Mouse (Mus musculus) spleen, adult 12 weeks (tissue): ENCODE measurements around the gene Ercc6.

Experiments used
- DNase-seq: peaks from one replicate; pipeline ENCODE4 v3.0.0; 2022; ENCODE audit warnings: low spot score

Gene Ercc6

DNA sequence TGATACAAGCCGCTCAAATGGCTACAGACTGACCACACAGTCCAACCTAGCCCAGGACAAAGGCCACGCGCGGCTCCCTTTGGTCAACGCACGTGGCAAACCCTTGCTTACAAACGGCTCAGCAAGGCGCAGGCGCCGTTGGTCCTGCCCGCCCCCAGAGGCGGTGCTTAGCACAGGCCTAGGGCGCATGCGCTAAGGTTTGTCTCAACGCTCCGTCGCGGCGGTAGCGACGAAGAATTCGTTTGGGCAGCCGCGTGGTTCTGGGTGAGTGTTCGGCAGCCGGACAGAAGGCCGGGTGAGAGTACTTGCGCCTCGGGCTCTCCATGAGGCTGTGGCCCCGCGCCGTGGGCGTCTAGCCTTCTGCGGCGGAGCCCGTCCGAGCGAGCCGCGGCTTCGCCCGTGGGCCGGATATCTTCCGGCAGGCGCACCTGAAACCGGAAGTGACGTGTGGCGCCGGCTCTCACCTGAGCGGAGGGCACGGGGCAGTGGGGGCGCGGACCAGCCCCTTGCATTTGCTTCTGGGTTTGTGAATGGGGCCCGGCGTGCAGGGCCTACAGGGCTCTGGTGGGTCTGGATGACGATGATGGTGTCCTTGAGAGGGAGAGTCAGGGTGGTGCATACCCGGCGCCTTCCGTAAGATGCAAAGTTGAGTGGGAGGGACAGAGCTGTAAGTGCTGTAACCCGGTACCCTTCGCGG lies at the start of gene Ercc6:
Gene Ercc6, plus strand, starts transcription at position 186 of the 697 bp plus-strand sequence.
- DNase-seq: peak; percentile 92

DNA sequence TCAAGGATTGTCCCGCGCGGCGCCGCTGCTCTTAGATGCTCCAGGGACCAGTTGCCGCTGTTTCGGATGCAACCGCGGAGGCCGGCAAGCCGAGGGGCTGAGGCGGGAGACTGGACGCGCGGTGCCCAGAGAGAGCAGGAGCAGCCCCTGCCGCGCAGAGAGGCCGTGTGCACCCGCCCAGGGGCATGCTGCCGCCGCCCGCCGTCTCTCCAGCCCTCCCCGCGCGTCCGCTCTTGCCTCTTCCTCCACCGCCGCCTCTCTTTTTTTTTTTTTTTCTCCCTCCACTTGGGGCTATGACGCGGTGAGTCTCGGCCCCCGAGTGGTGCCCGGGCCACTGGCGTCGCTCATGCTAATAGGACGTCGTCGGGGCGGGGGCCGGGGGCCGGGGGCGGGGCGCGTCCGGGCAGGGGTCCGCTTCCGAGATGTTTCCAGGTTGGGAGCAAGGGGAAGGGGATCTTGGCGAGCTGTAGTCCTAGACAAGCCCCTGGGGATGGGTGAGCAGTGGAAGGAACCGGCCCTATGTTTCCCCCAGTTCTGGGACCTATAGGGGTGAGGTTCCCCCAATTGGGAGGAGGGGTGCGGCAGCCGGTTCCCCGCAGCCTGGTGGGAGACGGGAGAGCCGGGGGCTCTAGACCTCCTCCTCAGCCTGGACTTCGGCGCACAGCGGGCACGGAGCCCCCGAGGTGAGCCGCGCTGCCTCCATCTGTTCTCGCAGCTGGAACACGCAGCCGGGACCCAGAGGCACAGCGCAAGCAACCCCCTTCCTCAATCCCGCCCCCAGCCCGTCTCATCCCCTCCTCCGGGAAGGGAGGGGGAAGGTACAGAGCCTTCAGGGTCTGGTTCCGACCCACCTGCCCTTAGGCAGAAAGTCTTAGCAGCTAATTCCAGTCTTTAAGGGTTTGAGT lies 48.5 kb upstream of the Ercc6 start, which contains the start of gene Slc18a3:
Gene Slc18a3, minus strand, starts transcription at position 250 of the 905 bp plus-strand sequence.
- DNase-seq: no peak

DNA sequence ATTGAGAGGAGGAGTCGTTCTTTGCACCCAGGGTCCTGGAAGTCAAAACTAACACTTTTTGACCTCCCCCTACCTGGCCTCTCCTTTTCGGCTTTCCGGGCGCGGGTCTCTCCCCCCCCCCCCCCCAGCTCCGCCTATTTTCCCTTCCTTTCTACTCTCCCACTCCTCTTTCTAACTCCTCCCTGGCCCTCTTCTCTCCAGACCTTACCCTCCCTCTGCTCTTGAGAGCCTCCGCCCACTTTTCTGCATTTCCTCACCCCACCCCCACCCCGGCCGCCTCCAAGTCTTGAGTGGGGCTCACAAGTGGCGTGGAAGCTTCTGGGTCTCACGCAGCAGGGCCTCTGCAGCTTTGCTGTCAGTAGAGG lies 47.8 kb upstream of the Ercc6 start:
- DNase-seq: no peak

DNA sequence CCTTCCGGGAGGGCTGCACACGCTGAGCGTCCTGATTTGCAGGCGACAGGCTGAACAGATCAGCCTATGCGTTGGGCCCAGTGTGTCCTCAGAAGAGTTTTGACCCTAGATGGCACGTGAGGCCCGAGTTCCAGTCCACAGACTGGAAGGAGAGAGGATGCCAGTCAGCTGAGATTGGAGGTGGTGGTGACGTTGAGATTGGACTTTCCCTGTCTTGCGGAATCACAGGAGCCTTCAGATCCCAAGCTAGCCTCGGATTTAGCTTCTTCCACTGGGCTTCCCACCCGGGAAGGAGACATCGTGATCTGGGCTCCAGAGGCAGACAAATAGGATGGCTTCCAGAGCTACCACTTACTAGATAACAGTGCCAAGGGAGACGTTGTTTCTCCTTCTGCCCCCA lies 47.4 kb upstream of the Ercc6 start, which contains the start of gene Chat:
Gene Chat, minus strand, starts transcription at position 101 of the 400 bp plus-strand sequence.
- DNase-seq: no peak

DNA sequence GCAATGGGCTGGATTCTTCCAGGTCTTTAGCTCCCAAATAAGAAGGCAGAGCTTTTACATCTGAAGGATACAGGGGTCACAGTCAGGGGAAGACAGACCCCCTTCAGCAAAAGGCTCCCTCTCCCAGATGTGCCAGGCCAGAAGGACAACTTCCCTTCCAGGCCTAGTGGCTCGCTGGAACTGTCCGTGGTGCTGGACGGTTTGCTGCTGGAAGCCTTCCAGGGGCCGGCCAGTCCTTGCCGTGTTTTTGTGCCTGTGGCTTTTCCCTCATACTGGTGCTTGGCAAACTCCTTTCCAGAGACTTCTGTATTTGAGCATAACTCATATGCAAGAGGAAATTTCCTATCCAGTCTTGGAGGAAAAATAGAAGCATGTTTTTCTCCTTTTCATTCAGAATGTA lies 45.7 kb upstream of the Ercc6 start:
- DNase-seq: no peak

DNA sequence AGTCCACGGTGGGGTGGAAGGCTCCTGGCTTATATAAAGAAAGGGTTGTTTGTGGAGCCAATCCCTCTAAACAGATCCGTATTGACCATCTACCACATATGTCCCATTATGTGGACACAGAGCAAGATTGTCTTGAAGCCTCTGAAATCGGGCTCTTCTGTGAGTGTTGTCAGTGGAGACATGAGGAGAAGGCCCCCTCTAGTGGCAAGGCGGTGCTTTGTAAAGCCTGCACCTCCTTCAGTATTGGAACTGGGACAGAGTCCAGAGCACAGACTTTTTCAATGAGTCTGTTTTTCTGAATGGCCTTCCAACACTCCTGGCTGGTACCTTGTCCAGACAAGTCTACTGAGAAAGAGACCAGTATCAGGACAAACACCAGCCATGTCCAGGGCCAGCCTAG lies 40.3 kb upstream of the Ercc6 start:
- DNase-seq: no peak

DNA sequence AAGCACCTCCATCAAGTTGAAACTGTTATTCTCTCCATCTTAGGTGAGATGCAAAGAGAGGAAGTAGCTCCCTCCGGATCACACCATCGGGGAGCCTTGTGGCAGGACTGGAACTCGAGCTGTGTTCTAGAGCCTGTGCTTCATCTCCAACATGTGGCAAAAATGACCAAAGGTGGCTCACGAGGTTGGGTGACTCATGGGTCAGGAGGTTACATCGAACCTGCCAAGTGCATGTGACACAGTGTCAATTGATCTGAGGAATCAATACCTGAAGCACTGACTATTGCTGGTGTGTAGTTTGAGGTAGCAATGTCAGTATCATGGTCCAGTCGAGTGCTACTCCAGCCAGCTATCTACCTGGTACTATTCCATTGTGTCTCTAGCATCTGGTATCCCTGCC lies 36.8 kb upstream of the Ercc6 start:
- no peak for DNase-seq

DNA sequence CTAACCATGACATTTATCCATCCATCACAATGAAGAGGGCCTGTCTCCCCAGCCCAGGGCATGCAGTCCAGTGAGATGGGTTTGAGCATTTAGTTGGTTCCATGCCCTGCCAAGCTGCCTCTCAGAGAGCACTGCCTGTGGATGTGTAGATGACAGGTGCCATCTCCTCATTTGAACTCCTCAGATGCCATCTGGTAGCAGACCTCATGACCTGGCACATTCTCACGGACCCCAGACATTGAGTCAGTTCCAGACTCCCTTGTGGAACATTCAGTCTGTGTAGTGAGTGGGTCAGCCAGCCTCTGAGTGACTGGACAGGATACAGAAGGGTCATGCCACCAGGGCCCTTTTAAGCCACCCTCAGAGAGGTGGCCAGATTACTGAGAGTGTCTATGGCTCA lies 35.7 kb upstream of the Ercc6 start:
- DNase-seq: no peak

DNA sequence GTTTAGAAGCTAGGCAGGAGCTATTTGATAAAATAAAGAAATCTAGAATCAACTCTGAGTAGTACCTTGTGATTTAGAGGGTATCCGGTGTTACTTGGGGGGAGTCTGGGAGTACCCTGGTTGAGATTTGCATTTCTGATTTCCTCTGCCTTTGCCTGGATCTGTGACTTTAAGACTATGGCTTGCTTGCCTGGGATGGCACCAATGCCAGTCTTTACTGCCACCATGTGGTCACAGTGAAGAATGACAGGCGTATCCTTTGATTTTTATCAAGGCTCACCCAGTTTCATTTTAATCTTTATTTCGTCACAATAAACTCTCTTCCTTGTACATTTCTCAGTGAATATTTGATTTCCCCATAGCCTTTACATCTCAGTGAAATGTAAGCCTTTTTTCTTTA lies 31.3 kb upstream of the Ercc6 start:
- DNase-seq: no peak

DNA sequence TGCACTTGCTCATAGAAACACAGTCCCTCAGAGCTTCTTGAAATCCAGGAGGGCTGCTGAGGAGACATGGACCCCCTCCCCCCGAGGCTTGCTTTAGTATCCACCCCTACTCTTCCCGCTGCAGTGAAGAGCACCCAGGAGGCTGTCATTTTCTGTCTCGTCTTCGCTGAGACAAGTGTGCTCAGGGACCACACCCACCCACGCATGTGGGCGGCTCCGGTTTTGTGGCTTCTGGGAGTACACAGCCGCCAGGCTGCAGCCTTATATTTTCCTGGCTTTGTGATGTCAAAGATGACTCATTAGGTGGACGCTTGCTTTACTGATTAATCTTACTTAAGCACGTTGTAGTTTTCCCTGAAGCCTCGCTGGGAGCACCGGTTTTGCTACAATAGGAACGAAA lies 20.8 kb upstream of the Ercc6 start:
- no peak for DNase-seq

DNA sequence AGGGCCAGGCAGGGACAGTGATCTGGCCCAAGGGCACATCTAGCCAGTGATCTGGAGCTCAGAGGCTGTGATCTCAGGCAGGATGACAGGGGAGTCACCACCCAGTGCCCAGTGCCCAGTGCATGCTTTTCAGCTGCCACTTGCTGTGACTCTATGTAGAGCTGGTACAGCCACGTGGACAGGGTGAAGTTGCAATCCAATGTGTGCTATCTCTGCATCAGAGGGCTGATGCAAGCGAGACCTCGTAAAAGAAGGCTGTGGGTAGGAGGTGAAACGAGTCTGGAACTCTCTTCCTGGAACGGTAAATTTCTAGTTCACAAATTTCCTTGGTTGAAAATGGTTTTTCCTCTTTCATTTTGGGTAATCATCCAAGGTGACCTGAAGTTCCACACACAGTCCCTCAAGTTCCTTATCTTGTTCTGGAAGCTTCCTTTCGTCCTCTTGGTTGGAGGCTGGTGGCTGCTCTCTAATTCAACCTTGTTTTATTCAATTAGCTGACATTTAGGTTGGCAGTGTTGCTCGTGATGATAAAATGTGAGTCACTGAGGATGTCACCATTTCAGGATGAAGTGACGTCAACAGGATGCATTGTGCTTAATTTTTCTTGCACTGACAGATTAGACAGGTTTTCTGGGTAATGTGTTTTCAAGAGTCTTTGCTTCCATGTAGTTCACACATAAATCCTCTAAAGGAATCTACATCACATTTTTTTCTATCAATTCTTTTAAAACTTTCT lies 17.0 kb upstream of the Ercc6 start:
- no peak for DNase-seq

DNA sequence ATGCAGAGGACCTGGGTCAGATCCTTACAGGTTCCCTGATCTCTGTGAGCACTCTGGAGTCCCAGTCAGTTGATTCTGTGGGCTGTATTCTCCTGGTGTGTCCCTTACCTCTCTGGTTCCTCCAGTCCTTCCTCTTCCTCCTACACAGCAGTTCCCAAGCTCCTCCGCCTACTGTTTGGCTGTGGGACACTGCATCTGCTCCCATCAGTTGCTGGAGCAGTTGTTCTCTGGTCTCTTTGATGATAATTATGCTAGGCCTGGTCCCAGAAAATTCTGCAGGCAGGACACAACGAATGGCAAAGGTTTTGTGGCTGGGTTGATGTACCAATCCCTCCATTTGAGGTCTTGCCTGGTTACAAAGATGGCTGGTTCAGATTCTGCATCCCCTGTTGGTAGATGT lies 12.0 kb upstream of the Ercc6 start:
- no peak for DNase-seq

DNA sequence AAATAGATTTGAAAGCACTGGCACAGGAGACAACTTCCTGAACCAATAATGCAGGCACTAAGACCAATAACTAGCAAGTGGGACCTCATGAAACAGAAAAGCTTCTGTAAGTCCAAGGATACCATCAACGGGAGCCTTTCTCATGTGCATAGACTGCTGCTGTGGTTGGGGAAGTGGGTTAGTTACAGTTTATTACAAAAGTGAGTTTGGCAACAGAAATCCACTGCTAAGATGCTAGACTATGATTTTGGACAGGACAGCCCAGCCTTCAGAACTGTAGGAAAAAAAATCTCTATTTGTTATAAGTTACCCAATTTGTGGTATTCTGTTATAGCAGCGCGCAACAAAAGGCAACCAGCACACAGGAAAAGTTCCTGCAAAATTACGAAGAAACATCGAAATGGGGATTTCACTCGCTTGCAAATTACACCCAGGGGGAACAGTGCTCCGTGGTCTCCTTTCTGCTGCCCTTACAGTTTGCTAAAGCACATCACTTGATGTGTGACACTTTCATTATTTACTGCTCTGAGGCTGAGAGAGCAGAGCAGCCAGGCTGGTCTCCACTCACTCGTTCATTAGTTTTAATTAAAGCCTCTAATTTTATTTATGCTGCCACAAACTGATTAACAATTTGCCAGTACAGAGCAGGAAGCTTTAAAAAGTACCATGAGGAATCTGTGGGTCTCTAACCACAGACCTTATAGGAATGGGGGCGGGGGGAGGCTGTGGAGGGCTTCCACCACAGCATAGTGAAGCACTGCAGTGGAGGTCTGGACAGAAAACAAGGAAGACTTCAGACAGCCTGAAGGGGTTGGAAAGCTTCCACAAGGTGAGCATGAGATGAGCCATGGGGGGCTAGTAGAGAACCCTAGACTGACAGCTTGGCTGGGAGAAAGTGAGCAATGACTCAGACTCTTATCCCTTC lies 10.3 kb upstream of the Ercc6 start:
- DNase-seq: no peak

DNA sequence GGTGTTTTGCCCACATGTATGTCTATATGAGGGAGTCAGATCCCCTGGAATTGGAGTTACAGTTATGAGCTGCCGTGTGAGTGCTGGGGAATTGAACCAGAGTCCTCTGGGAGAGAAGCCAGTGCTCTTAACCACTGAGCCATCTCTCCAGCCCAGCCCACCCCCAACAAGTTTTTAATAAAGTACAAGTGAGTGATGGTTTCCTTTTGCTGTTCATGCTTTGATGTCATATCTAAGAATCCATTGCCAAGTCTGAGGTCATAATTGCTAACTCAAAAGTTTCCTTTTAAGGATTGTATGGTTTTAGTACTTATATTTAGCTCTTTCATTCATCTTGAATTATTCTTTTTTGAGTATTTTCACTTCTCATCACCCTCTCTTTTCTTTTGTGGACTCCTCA lies 9.4 kb upstream of the Ercc6 start:
- DNase-seq: no peak

DNA sequence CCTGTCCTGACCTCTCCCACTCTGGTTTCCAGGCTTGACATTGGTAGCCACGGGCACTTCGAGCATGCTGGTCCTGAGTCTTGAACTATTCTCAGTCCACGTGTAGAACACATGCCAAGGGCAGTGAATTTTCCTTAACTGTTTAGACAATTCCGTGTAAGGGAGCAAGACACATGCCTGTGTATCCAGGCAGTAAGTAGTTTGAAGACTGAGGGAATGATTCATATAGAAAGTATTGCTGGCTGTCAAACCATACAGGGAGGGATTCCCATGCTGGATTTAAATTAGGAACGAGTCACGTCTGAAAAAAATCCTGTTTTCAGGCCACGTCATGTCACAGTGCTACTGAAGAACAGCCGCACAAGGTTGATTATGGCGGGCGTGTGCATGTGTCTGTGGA lies 7.0 kb upstream of the Ercc6 start:
- DNase-seq: no peak

DNA sequence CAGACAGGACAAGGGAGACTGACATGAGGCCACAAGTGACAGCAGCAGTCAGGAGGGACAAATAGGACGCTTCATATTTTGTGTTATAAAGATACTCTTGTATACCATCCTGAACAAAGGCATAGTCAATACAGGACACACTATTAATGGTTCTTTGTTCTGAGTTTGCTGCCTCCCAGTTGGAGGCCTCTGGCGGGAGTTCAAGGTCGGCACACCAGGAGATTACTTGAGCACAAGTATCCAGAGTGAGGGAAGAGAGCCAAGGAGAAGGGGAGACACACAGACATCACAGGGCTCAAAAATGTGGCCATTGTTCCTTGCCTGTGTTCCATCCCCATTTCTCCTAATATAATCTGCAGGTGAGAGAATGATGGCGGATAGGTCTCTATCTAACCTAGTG lies 6.1 kb upstream of the Ercc6 start:
- DNase-seq: no peak

DNA sequence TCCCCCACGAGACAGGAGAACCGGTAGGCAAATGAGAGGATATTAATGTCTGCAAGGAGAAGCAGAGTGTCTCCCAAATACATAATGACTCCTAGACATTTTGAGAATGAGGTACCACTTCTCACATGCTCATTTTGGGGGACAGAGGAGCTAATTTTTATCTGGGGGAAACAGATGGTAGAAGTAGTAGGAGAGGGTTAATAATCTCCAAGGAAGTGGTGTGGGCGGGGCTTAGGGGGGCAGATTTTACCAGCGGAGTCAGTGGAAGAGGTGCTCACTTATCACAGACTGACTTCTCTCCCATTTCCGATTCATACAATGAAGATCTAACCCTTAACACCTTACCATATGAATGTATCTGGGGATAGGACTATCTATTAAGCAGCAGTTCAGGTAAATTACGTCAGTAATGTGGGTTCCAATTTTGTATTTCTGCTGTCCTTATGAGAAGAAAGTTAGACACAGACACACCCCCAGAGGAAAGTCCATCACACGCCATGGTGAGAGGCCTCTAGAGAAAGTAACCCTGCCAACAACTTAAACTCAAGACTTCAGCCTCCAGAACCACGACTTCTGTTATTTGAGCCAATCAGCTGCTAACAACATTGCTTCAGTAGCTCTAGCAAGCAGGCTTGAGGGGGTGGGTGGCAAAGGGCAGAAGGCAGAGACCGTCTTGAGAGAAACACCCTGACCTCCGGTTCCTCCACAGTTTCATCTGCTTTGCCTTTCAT lies 5.1 kb upstream of the Ercc6 start:
- DNase-seq: no peak

DNA sequence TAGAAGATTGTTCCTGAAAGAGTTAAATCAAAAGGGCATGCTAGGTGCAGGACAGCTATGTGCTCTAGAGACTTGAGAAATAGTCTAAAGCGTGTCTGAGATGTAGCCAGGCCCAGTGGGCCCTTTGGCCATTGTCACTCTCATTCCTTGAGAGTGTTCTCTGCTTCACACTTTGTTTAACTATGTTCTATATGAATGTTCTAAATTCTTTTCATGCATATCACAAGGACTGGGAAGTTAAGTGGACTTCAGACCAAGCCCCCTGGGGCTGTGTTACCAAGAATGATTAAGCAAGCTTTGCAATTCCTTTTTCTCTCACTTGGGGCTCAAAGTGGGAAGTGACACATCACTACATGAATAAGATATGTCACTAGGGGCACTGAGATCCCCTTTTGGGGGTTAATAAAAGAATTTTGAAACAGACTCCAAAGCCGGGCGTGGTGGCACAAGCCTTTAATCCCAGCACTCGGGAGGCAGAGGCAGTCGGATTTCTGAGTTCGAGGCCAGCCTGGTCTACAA lies 3.8 kb upstream of the Ercc6 start:
- no peak for DNase-seq

DNA sequence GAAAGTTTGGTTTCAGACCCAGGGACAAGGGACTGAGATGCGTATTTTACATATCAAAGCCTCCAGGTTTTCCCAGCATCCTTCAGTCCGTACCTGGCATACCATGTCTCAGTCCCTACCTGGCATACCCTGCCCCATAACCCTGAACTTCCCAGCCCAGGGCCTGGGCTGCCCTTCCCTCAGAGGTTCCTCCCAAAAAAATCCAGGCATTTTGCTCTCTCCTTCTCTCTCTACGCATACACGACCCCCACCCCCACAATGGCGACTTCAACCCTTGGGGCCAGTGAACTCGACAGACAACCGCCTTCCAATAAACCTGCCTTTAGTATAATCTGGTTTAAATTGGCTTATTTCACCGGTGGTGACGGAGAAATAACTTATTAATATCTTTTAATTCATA lies 409 bp upstream of the Ercc6 start:
- DNase-seq: no peak

DNA sequence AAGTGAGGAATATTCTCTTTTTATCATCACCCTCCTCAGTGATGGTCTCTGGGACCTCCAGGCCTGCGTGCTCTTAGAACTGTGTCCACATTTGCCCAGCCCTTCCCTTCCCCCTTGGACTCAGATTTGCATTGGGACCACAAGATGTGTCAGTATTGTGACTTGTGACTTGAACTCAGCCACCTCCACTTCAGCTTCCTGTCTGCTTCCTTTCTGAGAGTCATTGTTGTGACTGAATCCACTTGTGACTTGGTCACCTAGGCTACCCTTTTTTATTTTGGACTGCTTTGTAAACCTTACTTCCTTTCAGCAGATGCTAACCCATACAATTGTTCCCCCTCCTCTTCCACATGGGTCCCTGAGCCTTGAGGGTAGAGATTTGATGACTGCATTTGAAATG lies 2.8 kb downstream of the Ercc6 start:
- DNase-seq: no peak

DNA sequence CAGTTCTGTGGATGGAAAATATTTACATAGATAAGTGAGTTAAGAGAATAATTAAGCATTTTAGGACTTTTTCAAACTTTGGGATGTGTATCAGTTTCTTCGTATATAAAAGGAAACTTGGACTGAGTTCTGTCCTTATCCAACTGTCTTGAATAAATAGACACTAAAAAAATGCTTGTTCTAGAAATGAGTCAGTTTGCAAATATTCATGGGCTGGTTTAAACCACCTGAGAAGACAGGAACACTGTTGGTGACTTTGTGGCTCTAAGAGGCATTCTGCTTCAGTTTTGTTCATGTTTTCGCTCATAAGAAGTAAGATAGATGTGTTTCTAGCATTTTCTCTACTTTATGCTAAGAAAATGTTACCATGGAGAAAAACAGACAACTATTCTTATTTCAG lies 5.2 kb downstream of the Ercc6 start:
- no peak for DNase-seq
